Mouse (Mus musculus) thymus, postnatal 36 days (tissue): ENCODE measurements around the gene Slc12a5.

Experiments used
- DNase-seq, 2 experiments: peaks; one replicate each; pipeline ENCODE4 v3.0.0; 2022; ENCODE audit warnings: mixed read lengths in 2 of 2

Gene Slc12a5

DNA sequence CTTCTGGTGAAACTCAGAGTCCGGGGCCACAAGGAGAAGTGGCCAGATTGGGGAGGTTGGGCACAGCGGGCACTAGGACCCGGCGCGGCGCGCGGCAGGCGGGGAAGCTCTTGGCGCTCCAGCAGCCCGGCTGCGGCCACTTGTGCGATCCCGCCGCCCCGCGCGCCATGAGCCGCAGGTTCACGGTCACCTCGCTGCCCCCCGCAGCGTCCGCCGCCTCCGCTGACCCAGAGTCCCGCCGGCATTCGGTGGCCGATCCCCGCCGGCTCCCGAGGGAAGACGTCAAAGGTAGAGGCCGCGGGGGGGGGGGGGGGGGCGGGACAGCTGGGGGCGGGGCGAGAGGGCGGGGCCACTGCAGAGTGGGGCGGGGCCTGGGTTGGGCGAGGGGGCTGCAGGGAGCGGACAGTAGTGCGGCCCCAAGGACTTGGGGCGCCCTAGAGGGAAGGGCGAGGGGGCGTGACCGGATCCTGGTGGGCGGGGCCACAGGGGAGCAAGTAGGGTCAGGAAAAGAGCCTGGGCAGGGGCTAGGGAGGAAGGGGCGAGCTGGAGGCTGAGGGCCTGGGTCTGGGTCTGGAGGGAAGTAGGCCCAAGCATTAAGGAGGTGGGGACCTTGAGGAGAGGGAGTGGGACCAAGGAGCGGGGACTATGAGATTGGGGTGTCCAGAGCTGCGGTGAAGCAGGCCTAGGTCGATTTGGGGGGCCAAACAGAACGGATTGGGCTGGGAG is at the start of gene Slc12a5:
Gene Slc12a5, plus strand, starts transcription at position 87 of the 726 bp plus-strand sequence.
- DNase-seq, result peak in 1 of 2 experiments; percentile 55

DNA sequence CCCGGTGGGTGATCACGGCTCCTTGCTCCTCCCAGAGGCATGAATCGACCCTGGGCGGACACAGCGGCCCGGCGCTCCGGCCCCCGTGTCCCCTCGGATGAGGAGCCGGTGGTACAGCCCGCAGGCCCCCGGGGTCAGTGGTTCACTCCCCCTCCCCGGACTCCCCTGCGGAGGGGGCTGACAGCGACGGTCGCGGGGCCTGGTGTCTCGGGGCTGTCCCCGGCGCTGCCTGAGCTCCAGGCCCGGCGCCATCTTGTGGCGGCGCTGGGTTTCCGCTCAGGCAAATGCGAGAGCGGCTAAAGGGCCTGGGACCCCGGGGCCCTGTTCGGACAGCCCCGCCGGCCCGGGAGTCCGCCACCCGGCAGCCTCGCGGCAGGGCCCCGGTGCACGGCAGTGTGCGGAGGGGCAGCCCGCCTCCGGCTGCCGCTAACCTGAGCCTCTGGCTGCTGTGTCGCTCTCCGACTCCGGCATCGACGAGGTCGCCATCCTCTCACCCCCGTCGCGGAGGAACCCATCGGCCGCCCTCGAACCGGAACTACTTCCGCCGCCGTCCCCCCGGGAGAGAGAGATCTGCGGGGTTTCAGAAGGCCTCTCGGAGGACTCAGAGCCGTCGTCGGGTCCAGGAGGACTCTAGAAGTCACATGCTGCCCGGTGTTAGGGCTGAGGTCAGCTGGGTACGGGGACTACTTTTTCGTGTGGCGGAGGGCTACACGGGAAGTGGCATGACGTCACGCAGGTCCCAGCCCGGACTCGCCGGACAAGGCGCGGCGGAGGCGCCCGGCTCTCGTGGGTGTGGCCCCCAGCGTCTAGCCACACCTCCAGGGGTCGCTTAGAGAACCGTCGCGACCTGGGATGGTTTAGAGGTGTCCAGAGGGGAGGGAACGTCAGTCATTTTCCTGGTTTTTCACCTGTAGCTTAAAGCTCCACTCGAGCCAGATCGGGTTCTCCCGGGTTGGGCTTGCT is 49.2 kb upstream of the Slc12a5 start, which contains the start of gene Zfp335:
Gene Zfp335, minus strand, starts transcription at position 672 of the 963 bp plus-strand sequence.
- DNase-seq, result peak; percentile 92

DNA sequence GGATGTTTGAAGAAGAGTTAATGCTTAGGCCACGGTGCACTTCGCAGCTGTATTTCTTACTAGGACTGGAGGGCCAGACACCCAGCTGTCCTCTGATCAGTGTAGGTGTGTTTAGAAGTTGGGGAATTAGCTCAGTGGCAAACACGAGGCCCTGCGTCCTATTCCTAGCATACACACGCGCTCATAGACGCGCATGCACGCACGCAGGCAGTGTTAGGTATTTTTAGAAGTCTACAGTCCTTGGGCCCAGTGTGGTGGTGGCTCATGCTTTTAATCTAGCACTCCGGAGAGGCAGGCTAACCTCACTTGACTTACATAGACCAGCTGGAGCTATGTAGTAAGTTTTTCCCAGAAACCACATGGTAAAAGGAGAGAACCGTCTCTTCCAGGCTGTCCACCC is 48.5 kb upstream of the Slc12a5 start:
- no peak for DNase-seq

DNA sequence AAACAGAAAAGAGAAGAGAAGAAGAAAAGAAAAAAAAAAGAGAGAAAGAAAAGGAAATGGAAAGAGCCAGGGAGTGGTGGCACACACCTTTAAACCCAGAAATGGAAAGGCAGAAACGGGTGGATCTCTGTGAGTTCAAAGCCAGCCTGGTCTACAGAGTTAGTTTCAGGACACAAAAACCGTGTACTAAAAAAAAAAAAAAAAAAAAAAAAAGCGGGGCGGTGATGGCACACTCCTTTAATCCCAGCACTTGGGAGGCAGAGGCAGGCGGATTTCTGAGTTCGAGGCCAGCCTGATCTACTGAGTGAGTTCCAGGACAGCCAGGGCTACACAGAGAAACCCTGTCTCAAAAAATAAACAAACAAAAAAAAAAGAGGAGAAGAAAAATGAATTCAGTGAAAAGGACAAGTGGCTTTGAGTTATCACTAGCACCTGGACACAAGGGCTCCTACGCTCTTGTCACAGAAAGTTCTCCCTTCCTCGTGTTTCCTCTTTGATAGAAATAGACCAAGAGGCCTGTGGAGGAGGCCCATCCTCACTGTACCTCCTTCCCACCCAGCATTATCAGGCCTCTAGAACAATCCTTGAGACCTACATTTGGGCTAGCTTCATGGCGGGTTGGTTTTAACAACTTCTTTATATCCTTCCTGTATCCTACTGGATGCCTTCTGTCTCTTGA is 47.7 kb upstream of the Slc12a5 start:
- no peak for DNase-seq

DNA sequence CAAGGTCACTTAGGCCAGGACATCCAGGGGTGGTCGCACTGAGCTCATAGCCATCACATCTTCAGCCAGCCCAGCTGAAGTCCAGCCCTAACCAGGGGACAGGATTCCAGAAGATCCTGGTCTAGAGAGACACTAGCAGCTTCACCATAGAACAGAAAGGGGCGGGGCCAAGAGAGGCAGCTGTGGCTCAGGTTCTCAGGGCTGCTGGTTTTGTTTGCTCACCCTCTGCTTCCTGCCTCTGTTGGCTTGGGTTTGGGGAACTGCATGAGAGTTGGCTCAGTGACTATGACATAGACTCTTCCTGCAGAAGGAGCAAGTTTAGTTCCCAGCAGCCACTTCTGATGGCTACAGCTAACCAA is 47.2 kb upstream of the Slc12a5 start:
- DNase-seq, result peak; percentile 84 to 89

DNA sequence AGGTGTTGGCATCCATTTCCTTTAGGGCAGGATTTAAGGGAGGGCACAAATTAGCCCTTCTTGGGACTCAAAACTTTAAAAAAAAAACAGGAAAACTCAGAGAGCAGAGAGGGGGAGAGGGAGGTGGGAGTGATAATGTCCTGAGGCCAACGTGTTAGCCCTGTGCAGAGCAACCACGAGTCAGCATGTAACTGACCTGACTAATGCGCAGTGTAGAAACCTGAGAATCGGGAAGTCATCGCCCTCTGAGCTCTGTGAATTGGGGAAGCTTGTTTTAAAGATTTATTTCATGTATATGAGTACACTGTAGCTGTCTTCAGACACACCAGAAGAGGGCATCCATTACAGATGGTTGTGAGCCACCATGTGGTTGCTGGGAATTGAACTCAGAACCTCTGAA is 43.8 kb upstream of the Slc12a5 start:
- no peak for DNase-seq

DNA sequence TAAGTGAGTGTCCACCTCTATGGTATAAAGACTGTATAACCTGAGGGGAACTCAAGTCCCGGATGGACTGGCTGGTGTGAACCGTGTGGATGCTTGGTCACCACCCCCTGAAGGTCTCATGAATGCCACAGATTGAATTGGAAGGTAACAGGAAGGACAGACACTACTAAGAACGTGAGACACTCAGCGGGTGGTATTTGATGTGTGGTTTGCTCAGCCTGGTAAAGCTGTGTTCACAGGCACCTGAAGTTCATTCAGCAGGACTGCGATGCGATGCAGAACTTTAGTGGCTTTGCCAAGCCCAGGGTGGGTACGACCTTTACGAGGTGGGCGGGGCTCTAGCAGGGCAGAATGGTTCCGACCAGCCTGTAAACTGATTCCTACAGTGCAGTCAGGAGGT is 43.2 kb upstream of the Slc12a5 start:
- no peak for DNase-seq

DNA sequence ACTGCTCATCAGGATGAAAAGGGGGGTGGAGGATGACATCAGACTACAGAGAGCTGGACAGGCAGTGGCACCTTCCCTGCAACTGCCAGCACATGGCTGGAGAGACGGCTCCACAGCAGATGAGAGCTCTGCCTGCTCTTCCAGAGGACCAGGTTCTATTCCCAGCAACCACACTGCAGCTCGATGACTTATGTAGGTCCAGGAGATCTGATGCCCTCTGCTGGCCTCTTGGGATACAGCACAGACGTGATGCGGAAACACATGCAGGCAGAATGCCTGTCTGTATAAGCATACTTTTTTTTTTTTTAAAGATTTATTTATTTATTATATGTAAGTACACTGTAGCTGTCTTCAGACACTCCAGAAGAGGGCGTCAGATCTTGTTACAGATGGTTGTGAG is 42.3 kb upstream of the Slc12a5 start:
- DNase-seq, result peak; percentile 60 to 66

DNA sequence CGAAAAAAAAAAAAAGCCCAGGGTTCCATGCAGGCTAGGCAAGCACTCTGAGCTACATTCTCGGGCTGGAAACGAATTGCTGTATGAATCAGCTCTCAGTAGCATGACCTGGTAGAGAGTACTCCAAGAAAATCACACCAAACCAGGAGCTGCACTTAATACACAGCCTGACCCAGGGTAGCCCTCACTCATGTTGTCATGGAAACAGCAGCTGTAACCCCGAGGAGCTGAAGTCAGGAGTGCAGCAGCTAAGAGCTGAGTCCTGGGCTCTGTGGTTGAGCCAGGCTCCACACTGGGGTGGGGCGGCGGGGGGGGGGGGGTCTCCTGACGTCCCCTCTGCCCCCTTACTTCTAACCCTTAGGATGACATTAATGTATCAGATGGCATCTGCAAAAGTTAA is 38.6 kb upstream of the Slc12a5 start:
- no peak for DNase-seq

DNA sequence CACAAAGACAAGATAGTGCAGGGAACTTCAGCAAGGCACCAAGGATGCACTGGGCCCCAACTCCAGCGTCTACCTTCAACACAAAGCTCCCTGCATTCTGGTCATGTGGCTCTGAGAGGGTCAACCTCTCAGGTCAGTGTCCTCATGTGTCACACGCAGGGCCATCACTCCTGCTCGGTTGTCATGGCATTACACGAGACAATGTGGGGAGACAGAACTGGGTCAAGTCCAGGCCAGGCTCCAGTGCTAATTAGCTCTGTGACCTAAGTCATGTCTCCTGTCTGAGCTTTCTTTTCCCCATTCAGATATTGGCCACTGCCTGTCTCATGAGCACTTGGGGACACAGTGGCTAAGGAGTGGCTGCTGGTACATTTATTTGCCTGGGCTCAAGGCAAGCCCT is 37.3 kb upstream of the Slc12a5 start:
- DNase-seq, result no peak

DNA sequence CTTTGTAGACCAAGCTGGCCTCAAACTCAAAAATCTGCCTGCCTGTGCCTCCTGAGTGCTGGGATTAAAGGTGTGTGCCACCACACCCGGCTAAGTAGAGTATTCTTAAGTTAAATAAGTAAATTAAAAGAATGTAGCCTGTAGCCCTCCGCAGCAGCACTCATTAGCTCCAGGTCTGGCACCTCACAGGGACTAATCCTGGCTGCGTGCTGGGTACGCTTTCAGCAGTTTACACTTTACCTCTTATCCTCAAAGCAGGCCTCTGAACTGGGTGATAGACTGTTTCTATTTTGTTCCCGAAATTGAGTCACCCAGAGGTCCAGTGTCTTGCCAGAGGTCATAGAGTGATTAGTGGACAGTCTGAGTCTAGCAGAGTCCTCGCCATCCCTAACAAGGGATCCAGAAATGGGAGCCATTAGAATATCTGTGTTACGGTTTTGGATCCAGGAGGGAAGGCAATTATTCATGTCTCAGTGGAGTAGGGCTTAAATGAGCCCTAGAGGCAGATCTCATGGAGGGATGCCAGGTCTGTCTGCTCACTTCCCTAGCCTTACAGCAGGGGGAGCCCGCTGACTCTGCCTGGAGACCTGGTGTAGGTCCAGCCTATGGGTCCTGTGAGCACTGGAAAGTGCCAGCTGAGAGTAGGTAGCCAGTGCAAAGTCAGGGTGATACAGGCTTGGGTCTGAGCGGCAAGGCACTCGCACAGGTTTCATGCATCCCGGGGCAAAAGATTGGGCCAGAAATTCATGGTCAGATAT is 36.3 kb upstream of the Slc12a5 start:
- peak; percentile 82 to 87 for DNase-seq

DNA sequence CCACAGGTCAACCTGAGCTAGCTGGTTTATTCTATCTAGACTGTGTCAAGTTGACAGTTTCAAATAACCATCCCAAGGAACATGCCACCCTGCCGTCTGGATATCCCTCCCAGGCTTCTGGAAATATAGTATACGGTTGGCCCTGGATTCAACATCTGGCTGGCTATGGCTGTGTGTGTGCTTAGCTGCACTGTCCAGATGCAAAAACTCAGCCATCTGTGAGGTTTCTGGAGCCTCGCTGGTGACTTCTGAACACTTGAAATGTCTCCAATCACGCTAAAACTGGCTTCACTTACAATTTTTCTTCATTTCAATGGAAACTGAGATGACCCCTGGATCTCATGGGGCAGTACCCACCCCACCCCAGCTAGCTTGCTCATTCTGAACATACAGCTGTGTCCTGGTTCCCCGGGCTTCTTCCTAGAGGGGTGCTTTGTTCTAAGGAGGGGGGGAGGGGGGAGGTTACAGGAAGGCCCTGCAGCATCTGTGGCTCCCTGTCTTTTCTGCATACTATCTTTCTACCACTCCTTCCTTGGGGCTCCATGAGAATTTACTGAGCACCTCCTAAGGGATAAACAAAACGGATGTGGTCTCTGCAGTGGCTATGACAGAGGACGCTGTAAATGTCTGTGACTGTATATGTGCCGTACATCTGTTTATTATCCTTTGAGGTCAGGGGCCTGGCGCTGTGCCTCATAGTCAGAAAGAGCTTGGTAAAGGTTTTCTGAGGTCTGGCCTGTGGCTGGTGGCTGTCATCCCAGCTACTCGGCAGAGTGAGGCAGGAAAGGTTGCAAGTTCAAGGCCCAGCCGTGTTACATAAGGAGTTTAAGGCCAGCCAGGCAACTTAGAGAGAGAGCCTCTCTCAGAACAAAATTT is 29.7 kb upstream of the Slc12a5 start:
- no peak for DNase-seq

DNA sequence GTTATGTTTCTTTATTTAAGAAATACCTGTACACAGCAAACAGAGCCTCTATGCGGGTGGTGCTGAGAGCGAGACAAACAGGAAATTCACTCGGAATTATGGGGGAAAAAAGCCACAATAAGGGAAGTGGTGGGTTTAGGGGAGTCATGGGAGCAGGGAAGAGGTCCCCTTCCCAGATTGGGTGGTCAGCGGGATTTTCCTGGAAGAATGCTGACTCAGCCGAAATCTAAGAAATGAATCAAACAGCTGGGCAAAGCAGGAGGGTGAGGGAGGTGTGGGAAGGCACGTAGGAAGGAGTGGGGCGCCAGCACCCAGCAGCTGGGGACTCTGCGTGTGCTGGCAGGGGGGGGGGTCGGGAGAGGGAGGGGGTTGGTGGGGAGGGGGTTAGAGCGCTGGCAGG is 27.1 kb upstream of the Slc12a5 start:
- no peak for DNase-seq

DNA sequence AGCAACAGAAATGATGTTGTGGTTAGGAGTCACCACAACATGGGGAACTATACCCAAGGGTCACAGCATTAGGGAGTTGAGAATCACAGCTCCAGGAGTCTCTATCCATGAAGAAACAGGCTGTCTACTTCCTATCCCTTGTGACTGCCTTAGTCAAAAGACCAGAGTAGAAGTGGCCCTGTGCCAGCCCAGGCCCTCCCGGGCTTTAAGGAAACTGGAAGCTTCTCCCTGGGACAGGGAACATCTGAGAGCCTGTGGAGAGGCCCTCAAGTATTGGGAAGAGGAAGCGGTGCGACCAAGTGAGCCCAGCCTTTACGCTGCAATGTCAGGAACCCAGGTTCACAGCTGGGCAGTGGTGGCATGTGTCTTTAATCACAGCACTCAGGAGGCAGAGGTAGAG is 24.6 kb upstream of the Slc12a5 start:
- DNase-seq, result no peak

DNA sequence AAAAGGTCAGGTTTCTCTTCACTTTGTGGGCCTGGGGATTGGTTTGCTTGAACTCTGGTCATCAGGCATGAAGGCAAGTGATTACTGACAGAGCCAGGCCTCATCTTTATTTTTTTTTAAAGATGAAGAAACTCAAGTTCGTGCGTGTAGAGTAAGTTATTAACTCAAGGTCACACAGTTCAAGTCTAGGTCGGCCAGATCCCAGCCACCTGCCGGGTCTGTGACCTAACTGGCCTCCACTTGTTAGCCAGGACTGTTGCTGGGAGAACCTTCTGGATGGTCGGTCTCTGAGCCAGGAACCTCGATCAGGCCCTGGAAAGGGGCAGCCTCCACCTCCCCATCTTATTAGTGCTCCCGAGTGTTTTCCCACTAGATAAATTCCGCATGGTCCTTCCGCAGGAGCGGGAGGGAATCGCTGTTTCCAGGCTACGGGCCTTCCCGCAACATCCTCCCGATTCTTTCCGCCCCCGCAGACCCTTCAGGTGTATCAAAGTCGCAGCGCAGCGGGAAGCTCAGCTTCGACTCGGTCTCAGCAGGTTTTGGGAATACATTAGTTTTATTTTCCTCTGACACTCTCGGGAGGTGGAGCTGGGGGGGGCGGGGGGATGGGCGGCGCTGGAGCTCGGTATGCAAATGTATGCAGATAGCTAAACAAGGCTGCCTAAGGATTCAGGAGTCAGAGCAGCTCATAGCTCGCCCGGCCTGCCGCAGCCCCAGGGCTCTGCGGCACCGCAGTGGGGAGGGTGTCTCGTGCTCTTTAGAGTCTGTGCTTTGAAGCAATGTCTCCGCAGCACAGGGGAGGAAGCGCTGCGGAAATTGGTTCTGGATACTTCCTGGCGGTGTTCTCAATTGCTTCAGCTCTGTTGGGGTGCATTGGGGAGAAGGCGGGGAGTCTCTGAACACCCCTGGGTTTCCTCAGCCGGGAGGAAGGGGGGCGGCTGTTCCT is 22.2 kb upstream of the Slc12a5 start:
- peak; percentile 71 to 81 for DNase-seq

DNA sequence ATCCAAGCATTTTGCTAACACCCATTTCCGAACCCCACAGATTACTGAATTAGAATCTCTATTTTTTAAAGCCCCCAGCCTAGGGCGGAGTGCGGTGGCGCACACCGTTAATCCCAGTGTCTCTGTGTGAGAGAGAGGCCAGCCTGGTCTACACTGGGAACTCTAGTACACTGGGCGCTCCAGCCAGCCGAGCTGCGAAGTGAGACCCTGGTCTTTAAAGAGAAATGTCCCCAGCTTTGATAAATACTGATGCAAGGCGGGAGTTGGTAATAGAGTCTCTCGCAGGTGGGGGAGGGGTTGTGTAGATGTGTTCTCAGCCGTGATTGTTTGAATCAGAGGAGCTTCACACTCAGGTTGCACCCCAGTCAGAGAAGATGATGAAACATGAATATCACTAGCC is 21.5 kb upstream of the Slc12a5 start:
- no peak for DNase-seq

DNA sequence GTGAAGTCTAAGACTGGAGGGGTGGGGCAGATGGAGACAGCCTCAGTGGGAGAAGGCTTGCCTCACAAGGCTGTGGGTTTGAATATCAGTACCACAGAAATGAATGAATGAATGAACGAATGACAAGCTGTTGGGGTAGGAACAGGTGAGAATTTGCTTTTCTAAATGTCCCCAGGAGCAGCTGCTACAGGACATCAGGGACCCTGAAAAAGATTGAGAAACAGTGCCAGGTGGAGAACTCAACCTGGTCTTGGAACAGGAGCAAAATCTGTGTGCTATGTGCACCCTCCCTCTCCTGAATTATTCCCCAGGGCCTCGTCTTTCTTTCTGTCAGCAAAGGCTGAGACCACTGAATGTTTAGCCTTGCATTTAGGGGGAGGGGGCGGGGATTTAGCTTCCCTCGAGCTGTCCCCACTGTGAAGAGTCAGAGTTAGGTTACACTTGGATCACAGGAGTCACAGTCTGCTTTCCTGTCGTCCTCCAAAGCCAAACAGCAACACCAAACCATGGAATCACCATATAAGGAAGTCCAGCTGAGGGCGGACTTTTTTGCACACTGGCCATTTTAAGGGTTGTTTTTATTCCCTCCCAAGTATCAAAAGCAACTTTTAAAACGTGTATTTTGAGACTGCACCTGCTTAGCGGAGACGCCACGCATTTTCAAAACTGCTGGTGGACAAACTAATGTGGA is 20.3 kb upstream of the Slc12a5 start, which contains the start of gene Mmp9:
Gene Mmp9, plus strand, starts transcription at position 641 of the 691 bp plus-strand sequence.
- DNase-seq, result no peak

DNA sequence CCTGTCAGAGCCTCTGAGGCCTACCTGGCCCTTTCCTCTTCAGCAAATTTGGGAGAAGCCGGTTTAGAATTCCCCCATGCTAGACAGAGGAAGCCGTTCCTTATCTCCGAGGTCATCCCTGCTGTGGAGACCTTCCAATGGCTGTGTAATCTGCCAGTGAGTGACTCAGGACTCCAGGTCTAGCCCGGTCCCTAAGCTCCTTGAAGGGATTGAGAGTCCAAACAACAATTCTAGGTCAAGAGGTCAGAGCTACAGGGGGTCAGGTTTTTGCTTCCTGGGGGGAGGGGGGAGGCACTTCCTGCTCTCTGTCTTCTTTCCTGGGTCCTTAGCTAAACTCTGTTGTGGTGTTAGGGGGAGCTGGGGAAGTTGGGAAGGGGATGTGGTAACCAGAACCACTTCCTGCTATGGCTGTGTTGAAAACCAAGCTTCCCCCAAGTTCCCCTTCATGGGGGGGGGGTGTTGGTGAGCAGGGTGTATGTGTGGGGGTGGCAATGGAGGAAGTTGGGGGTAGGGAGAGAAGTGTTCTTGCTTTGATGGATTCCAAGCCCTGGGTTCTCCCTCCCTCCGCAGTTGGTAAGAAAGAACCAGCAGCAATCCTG is 17.8 kb upstream of the Slc12a5 start:
- peak; percentile 71 to 81 for DNase-seq

DNA sequence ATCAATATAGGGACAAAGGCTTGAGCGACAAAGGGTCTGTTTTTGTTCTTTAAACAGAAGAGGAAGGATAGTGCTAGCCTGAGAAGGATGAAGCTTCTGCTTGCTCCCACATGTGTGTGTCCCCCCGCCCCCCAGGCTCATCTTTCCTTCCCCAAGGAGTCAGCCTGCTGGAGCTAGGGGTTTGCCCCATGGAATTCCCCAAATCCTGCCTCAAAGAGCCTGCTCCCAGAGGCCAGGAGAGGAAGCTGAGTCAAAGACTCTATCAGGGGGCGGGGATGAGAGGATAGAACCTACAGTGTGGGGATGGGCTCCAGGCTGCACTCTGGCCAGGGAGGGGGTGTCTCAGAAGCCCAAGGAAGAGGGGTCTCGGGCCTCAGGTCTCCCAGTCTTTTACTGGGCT is 13.1 kb upstream of the Slc12a5 start:
- no peak for DNase-seq
